Mouse (Mus musculus) spleen, adult 2 months (tissue): ENCODE measurements around the gene Lpo.

Experiments used
- CTCF ChIP-seq: fragments of 200-500 bp; IDR thresholded peaks from 2 replicates; pipeline ENCODE4 v1.5.1; 2011; ENCODE audit warnings: mild to moderate bottlenecking, inconsistent platforms; ENCODE audit not compliant: insufficient read depth, insufficient read length, insufficient replicate concordance; ENCODE audit errors: extremely low read depth
- POLR2A ChIP-seq: fragments of 200-500 bp; IDR thresholded peaks from 2 replicates; pipeline ENCODE4 v1.6.1; 2011; ENCODE audit warnings: low read depth, low read length, inconsistent platforms

DNA sequence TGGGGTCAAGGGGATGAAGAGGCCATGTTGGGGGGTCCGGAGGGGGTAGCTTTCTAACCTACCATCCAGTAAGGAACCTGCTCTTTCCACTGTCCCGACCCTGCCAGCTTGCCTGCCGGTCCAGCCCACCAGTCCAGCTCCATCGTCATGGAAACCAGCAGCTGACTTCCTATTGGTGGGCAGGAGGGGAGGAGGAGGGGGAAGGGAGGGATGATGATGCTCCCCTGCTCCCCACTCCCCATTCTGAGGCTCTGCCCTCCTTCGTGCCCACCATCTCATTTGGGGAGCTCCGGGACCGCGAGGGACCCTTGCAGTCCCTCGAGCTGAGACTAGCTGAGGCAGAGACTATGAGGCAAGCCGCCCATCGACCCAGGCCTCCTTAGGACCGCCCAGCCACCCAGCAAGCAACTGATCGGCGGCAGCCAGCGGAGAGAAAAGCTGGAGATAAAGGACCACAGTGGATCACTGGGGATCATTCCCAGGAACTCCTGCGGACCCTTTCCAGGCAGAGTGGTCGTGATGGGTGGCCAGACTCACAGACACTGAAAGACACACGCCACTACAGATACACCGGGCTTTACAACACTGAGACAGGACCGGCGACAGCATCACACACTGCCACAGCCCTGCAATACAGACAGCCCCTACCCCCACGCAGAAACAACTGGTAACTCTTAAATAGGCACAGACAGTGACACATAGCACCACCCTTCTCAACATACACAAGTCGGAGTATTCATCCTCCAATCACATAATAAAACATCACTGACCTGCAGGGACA lies 67.6 kb downstream of the Lpo start, which contains the start of gene Tspoap1:
- TF ChIP-seq CTCF (no peak), POLR2A (no peak)
